7 mouse cellular contexts compared by ENCODE assay signal in the genomic region with DNA sequence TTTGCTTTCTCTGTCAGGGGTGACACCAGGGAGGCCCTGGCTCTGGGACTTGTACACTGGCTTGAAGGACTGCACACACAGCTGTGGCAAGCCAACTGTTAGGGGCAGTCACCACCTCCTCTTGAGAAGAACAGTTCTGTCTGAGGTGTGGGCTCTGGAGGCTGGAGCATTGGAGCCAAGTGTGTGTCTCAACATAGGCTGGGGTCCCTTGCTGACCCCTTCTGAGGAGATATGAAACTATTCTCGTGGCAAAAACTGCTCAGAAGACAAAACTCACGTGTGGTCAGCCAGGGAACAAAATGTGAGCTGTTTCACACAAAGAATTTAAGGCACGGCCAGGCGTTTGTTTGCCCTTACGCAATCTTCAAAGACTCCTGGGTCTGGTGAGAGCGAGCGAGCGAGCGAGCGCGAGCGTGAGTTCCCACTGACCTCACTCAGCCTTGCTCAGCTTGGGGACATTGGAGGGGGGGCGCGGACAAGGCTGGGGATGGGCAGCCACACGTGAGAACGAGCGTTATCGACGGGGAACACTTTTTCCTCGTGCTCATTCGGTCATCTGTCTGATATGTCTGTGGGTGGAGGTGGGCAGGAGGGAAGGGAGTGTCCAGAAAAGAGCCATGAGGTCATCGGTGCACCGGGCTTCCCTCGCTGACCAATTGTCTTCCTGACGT. TPM values are rescaled to one million over a fixed set of nuclear protein-coding genes. Genes with fewer than 3 reads are reported as not detected.
DNase-seq lines count a peak whose midpoint lies in the region; ATAC-seq and TF ChIP-seq lines count a peak whose summit lies in the region.

No protein-coding gene starts in this region.

- WGBS in heart, embryonic 14.5 days, result 11% methylated on average over 25 of the region's 25 CpGs
- WGBS in limb, embryonic 14.5 days, result 35% methylated on average over 25 of the region's 25 CpGs
- WGBS in midbrain, embryonic 14.5 days, result 41% methylated on average over 25 of the region's 25 CpGs

- H3K9ac ChIP-seq in heart, embryonic 14.5 days (ENCODE audit: low read length), result peak overlapping the region; percentile 58
- H3K9ac ChIP-seq in limb, embryonic 14.5 days (ENCODE audit: low read depth, low read length, severe bottlenecking), result no peak overlapping the region
- no peak overlapping the region for H3K9ac ChIP-seq in midbrain, embryonic 14.5 days (replicated peaks; ENCODE audit: low read length)

- no peak for TF ChIP-seq POLR2A in limb, embryonic 14.5 days (IDR thresholded peaks at IDR 0.05; ENCODE audit: borderline replicate concordance, extremely low read depth, insufficient read depth, insufficient read length)

- no peaks in the 10 kb centered on the region for H3K9me3 ChIP-seq in heart, embryonic 14.5 days (ENCODE audit: control insufficient read depth, low read length)
- H3K9me3 ChIP-seq in limb, embryonic 14.5 days (ENCODE audit: control insufficient read depth, low read length), result no peaks in the 10 kb centered on the region
- H3K9me3 ChIP-seq in midbrain, embryonic 14.5 days (ENCODE audit: control insufficient read depth, low read length), result no peaks in the 10 kb centered on the region

- DNase-seq in urinary bladder, adult 2 months (ENCODE audit: low spot score), result peak; percentile 41
- DNase-seq in urinary bladder, postnatal 25 days (ENCODE audit: low spot score), result no peak
- no peak for DNase-seq in limb, embryonic 14.5 days (ENCODE audit: low spot score)
- DNase-seq in midbrain, embryonic 14.5 days, result no peak
- no peak for DNase-seq in right cerebral cortex, adult 2 months (ENCODE audit: low spot score in 2 of 2)

- H3K4me2 ChIP-seq in heart, embryonic 14.5 days (ENCODE audit: low read length), result peak overlapping the region; percentile 74
- peak overlapping the region; percentile 8; the same call in 1 of the 2 replicates for H3K4me2 ChIP-seq in limb, embryonic 14.5 days (replicated peaks; ENCODE audit: low read depth, low read length, severe bottlenecking)
- H3K4me2 ChIP-seq in midbrain, embryonic 14.5 days (ENCODE audit: low read length), result peak overlapping the region; percentile 8; the same call in 1 of the 2 replicates

- no peaks in the 10 kb centered on the region for H3K36me3 ChIP-seq in heart, embryonic 14.5 days (ENCODE audit: control insufficient read depth, insufficient read depth, low read length)
- no peaks in the 10 kb centered on the region for H3K36me3 ChIP-seq in limb, embryonic 14.5 days (ENCODE audit: control insufficient read depth, insufficient read depth, low read length)
- H3K36me3 ChIP-seq in midbrain, embryonic 14.5 days (ENCODE audit: control insufficient read depth, insufficient read depth, low read length), result no peaks in the 10 kb centered on the region

- peak overlapping the region; percentile 16 to 25; a peak in 2 of 4 replicates for H3K27ac ChIP-seq in heart, embryonic 14.5 days (replicated peaks in 1 of 2; ENCODE audit: control insufficient read depth in 1 of 2, insufficient read depth in 1 of 2, low read depth in 2 of 2, low read length in 2 of 2)
- H3K27ac ChIP-seq in limb, embryonic 14.5 days (replicated peaks; ENCODE audit: low read depth, low read length), result no peak overlapping the region
- H3K27ac ChIP-seq in midbrain, embryonic 14.5 days (replicated peaks; ENCODE audit: low read depth, low read length), result no peak overlapping the region

- peaks cover 21 to 33% of the 10 kb centered on the region in 2 experiments for H3K4me1 ChIP-seq in heart, embryonic 14.5 days (ENCODE audit: control insufficient read depth in 2 of 2, insufficient read depth in 2 of 2, low read length in 2 of 2)
- peaks cover 12% of the 10 kb centered on the region for H3K4me1 ChIP-seq in limb, embryonic 14.5 days (ENCODE audit: control insufficient read depth, insufficient read depth, low read length)
- H3K4me1 ChIP-seq in midbrain, embryonic 14.5 days (ENCODE audit: control insufficient read depth, insufficient read depth, low read length), result no peaks in the 10 kb centered on the region

- peak overlapping the region; percentile 14 to 28 for H3K4me3 ChIP-seq in heart, embryonic 14.5 days (ENCODE audit: control insufficient read depth in 1 of 2, insufficient read depth in 1 of 2, low read depth in 1 of 2, low read length in 2 of 2)
- H3K4me3 ChIP-seq in limb, embryonic 14.5 days (replicated peaks; ENCODE audit: low read length), result no peak overlapping the region
- H3K4me3 ChIP-seq in midbrain, embryonic 14.5 days (replicated peaks; ENCODE audit: low read depth, low read length), result no peak overlapping the region

- ATAC-seq in heart, embryonic 14.5 days (ENCODE audit: insufficient number of reproducible peaks, insufficient read depth, low FRiP score, low read depth), result peak; percentile 45
- no peak for ATAC-seq in limb, embryonic 14.5 days (ENCODE audit: low FRiP score, low read depth)
- ATAC-seq in midbrain, embryonic 14.5 days (ENCODE audit: low FRiP score, low TSS enrichment), result no peak
- no peak for ATAC-seq in activated CD4-positive, CD25-positive, alpha-beta regulatory T cell, adult 4 months

- no peaks in the 10 kb centered on the region for H3K27me3 ChIP-seq in heart, embryonic 14.5 days (ENCODE audit: control insufficient read depth, insufficient read depth, low read length)
- no peaks in the 10 kb centered on the region for H3K27me3 ChIP-seq in limb, embryonic 14.5 days (ENCODE audit: control insufficient read depth, insufficient read depth, low read length)
- no peaks in the 10 kb centered on the region for H3K27me3 ChIP-seq in midbrain, embryonic 14.5 days (ENCODE audit: control insufficient read depth, insufficient read depth, low read length)

RNA-seq across cellular contexts. Expression of a gene that starts 48.3 kb away (rescaled TPM):
- 6.2 and 6.3 TPM in 2 replicates for polyA plus RNA-seq in urinary bladder, adult 2 months (2012; rRNA removed)
- polyA plus RNA-seq in heart, embryonic 14.5 days (2014; fragmentation: Nextera tagmentation; extraction: Ambion mirVana), result 24.2 and 24.3 TPM in 2 replicates
- polyA plus RNA-seq in limb, embryonic 14.5 days (2012; rRNA removed), result 39.4 and 45.2 TPM in 2 replicates
- 16.9 and 24.5 TPM in 2 replicates for polyA plus RNA-seq in limb, embryonic 14.5 days (2014; fragmentation: Nextera tagmentation; extraction: Ambion mirVana)
- 76.3 and 79.2 TPM in 2 replicates for polyA plus RNA-seq in midbrain, embryonic 14.5 days (2014; fragmentation: Nextera tagmentation; extraction: Ambion mirVana)
- under 1 TPM in 1 of 2 experiments, not detected in 1; 0.85 TPM for polyA plus RNA-seq in activated CD4-positive, CD25-positive, alpha-beta regulatory T cell, adult 4 months (2017; shearing (Covaris generic))

Comparison
In these comparisons a context has a peak if more than half of its experiments do, and no peak if none do; other contexts are left out.
1. H3K27ac ChIP-seq: peak in heart, embryonic 14.5 days (2 of 2); none in limb, embryonic 14.5 days (single experiment) and midbrain, embryonic 14.5 days (single experiment).
2. H3K4me2 ChIP-seq: peak in every context shown above with its lines; median percentile 74 in heart, embryonic 14.5 days; 8 in limb, embryonic 14.5 days; 8 in midbrain, embryonic 14.5 days.
3. H3K4me3 ChIP-seq: peak in heart, embryonic 14.5 days (2 of 2); none in limb, embryonic 14.5 days (single experiment) and midbrain, embryonic 14.5 days (single experiment).